Mouse (Mus musculus): ENCODE data around the gene Gpr101.

Gene Gpr101

GRCm38 (mm10) chrX:57503634-57504033 is at the start of gene Gpr101:
Gene Gpr101, minus strand, starts transcription at chrX:57503757.
- in situ Hi-C loops (cut with MboI, MseI), result no loop called here

- in situ Hi-C loops (cut with MboI, MseI), result no loop called here
These were observed 17.8 kb upstream of the Gpr101 start for GRCm38 (mm10) chrX:57521117-57522095.

GRCm38 (mm10) chrX:57506247-57506646 is 2.7 kb upstream of the Gpr101 start:
- in situ Hi-C loops (cut with MboI, MseI), result no loop called here

All from T-helper 2 cell (primary cell).